Mouse (Mus musculus) kidney, adult 2 months (tissue): Measurements from ENCODE around the gene Arhgap45. TPM values are rescaled to one million over a fixed set of nuclear protein-coding genes. Genes with fewer than 3 reads are reported as not detected.
A peak's percentile ranks its signal among the peaks of the same experiment; 100 is the strongest.

ENCODE experiments used
- DNase-seq: peaks from one replicate; pipeline ENCODE4 v3.0.0; 2021
- H3K27ac ChIP-seq: fragments of 200-500 bp; 2 replicates; pipeline ENCODE4 v1.5.1; 2012; ENCODE audit warnings: low read depth, low read length, control low read depth, inconsistent platforms; ENCODE audit not compliant: insufficient read depth
- H3K27me3 ChIP-seq: fragments of 200-500 bp; replicated peaks from 2 replicates; pipeline ENCODE4 v1.6.1; 2012; ENCODE audit warnings: mild to moderate bottlenecking, moderate library complexity, low read length, inconsistent platforms; ENCODE audit not compliant: control insufficient read depth, insufficient read depth
- H3K36me3 ChIP-seq: fragments of 200-500 bp; 2 replicates; pipeline ENCODE4 v1.6.1; 2012; ENCODE audit warnings: mild to moderate bottlenecking, moderate library complexity, low read length, inconsistent platforms; ENCODE audit not compliant: control insufficient read depth, insufficient read depth
- H3K4me1 ChIP-seq: fragments of 200-500 bp; 2 replicates; pipeline ENCODE4 v1.6.1; 2011; ENCODE audit warnings: low read length; ENCODE audit not compliant: control insufficient read depth, insufficient read depth
- H3K4me3 ChIP-seq: fragments of 200-500 bp; 2 replicates; pipeline ENCODE4 v1.5.1; 2011; ENCODE audit warnings: mild to moderate bottlenecking, low read depth, low read length, control low read depth; ENCODE audit not compliant: insufficient read depth
- CTCF ChIP-seq: fragments of 200-500 bp; conservative IDR thresholded peaks from 2 replicates; pipeline ENCODE4 v1.5.1; 2011; ENCODE audit warnings: low read depth, mild to moderate bottlenecking, control low read depth, low read length, moderate library complexity, mixed read lengths; ENCODE audit not compliant: insufficient read depth, insufficient read length
- POLR2A ChIP-seq: fragments of 200-500 bp; IDR thresholded peaks from one replicate; pipeline ENCODE4 v1.6.1; 2011; ENCODE audit warnings: low read depth, low read length, control low read depth
- WGBS: fragments of 180-500 bp; shearing (Covaris S2); methylation state at CpG from one replicate; pipeline ENCODE4 v1.1.7; 2018; 5-methylcytosine and 5-hydroxymethylcytosine counted together
- polyA plus RNA-seq: library from polyadenylated mRNA; depleted of rRNA; stranded (reverse); fragments of >200 nt; gene quantifications from 2 replicates; pipeline ENCODE4 v1.2.3, GENCODE M21; 2012

The Arhgap45 gene
- polyA plus RNA-seq, 1 experiment = 25.5 TPM

DNA sequence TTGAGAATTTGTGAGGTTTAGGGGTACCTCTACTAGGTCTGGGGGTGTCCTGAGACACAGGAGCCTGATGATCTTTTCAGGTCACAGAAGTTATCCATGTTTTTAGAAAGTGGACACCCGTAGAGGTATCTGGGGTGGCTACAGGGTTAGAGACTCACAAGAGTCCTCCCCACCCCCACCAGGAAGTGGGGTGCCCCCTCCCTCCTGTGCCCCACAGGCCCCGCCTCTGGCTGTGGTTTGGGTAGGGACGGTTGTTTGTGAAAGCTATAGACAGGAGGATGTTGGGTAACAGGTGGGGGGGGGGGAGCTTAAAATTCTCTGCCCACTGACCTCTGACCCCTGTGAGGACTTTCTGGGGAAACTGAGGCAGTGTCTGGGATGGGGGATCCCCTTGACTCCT lies 908 bp downstream of the Arhgap45 start:
- Histone ChIP-seq H3K27me3 (no peaks in the 10 kb centered on the region), H3K4me3 (no peak overlapping the region), H3K36me3 (no peaks in the 10 kb centered on the region), H3K4me1 (no peaks in the 10 kb centered on the region), H3K27ac (no peak overlapping the region)
- 60% methylated on average over 3 of the region's 3 CpGs for WGBS
- no peak for TF ChIP-seq POLR2A
- peak; percentile 48 for DNase-seq

DNA sequence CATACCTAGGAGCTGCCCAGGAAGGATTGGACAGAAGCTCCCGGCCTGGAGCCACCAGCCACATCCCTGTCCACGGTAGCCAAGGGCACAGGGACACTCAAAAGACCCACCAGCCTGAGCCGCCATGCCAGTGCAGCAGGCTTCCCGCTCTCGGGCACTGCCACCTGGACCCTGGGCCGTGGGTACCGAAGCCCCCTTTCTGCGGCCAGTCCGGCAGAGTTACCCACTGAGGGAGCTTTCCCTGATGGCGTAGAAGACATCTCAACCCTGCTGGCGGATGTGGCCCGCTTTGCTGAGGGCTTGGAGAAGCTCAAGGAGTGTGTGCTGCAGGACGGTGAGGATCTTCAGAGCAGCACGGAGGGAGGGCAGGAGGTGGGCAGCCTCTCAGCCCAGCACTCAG lies 1.3 kb downstream of the Arhgap45 start:
- WGBS = 83% methylated on average over 14 of the region's 14 CpGs
- H3K4me1 ChIP-seq = no peaks in the 10 kb centered on the region

DNA sequence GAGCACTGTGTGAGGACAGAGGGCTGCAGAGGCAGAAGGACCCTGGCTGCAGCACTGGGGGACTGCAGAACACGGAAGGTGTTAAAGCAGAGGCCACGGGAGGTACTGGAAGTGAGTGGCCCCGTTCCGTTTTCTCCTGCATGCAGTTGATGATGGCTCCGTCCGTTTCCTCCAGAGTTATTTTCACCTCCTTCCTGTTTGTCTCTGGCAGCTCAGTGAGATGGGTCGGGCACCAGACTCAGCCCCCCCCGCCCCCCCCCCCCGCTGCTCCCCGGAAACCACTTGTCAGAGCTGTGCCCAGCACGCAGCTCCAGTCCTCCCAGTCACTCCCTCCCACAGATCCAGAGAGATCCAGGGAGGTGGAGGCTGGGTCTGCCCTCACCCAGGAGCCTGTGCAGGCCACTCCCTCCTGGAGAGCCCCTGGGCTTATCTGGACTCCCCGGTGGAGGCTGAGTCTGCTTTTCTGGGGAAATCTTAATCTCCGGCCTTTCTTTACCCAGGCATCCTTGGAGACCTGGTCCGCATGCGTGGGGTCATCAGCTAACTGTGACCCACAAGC lies 2.4 kb downstream of the Arhgap45 start:
- no peak overlapping the region for H3K4me3 ChIP-seq

More for the DNA sequence above, 1.3 kb downstream of the Arhgap45 start:
- no peak overlapping the region for H3K27ac ChIP-seq
- H3K4me3 ChIP-seq = no peak overlapping the region
- no peaks in the 10 kb centered on the region for H3K27me3 ChIP-seq
- H3K36me3 ChIP-seq = no peaks in the 10 kb centered on the region
- no peak for DNase-seq
- no peak for TF ChIP-seq POLR2A
- no peak for TF ChIP-seq CTCF

DNA sequence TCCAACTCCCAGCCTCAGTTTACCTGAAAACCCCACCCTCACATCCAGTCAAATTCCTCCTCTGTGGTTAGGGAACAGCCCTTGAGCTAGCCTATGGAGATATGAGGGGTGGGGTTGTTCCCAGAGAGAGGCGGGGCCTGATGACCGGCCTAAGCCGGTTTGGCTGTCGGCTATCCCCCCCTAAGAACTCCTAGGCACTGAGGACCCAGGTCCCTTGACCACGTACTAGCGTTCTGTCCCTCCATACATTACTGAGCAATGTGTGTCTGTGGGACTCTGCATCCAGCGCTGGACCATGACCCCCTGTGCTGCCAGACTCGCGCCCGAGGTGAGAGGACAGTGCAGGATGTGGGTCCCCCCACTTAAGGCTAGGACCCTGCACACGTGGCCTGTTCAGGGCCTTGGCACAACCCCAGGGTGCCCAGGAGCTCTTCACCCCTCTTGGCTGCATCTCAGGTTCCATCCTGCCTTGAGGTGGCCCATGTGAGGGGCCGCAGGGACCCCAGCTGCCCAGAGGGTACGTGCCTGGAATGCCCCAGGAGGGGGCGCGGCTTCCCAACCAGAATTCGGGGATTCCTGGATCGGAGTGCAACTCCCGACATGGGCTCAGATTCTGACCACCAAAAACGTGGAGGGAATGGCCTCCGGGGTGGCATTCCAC lies 3.1 kb downstream of the Arhgap45 start:
- Histone ChIP-seq H3K4me1 (no peaks in the 10 kb centered on the region), H3K36me3 (no peaks in the 10 kb centered on the region), H3K27me3 (no peaks in the 10 kb centered on the region), H3K27ac (0 out of 2 replicates have a peak overlapping the region, but pooled peaks have one; percentile 4), H3K4me3 (no peak overlapping the region)
- DNase-seq = peak; percentile 25
- 42% methylated on average over 20 of the region's 20 CpGs for WGBS
- TF ChIP-seq CTCF (no peak), POLR2A (no peak)

More for the DNA sequence above, 2.4 kb downstream of the Arhgap45 start:
- no peaks in the 10 kb centered on the region for H3K27me3 ChIP-seq
- H3K36me3 ChIP-seq = no peaks in the 10 kb centered on the region
- peak; percentile 65 for DNase-seq
- WGBS = 14% methylated on average over 14 of the region's 15 CpGs
- TF ChIP-seq CTCF = 0 out of 2 replicates have a peak, but pooled peaks have one; percentile 4
- TF ChIP-seq POLR2A = no peak
- no peaks in the 10 kb centered on the region for H3K4me1 ChIP-seq
- H3K27ac ChIP-seq = peak overlapping the region; percentile 58

DNA sequence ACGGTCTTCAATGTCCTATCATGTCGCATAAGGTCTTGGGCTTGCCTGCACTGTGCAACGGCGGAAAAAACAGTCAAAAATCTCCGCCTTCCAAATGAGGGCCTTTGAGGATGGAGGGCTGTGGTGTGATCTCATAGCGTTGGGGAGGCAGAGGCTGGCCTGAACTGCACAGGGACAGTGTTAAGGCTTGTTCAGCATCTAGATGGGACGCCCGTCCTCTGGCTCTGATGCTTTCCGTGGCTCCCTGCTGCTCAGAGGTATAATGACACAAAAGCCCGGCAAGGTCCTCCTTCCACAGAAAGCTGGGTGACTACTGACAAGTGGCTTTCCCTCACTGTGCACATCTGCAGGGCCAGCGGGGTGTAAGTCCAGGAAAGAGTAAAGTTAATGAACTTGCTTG lies 3.7 kb downstream of the Arhgap45 start:
- Histone ChIP-seq H3K27ac (no peak overlapping the region), H3K36me3 (no peaks in the 10 kb centered on the region), H3K27me3 (no peaks in the 10 kb centered on the region), H3K4me3 (no peak overlapping the region), H3K4me1 (no peaks in the 10 kb centered on the region)
- TF ChIP-seq POLR2A = no peak
- TF ChIP-seq CTCF = no peak
- DNase-seq = no peak
- 63% methylated on average over 11 of the region's 11 CpGs for WGBS

DNA sequence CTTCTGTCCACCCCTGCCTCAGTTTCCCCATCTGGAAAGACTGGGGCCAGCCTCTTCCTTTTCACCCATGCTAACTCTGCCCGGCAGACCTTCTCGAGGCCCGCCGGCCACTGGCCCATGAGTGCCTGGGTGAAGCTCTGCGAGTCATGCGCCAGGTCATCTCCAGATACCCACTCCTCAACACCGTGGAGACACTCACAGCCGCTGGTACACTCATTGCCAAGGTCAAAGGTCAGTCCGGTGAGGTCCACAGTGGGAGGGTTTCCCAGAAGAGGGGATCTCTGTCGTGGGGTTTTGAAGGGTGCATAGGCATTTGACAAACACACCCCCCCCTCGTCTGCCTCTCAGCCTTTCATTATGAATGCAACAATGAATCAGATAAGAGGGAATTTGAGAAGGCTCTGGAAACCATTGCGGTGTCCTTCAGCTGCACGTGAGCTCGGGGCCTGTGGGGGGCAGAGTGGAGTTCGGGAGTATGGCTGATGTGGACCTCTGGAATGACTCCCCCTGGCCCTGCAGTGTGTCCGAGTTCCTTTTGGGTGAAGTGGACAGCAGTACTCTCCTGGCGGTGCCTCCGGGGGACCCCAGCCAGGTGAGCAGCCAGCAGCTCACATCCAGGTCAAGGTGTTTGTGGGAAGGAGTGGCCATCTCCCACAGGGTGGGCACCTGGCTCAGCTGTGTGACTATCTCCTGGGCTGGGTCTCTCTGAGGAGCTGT lies 4.3 kb downstream of the Arhgap45 start:
- Histone ChIP-seq H3K36me3 (no peaks in the 10 kb centered on the region), H3K4me3 (no peak overlapping the region), H3K27me3 (no peaks in the 10 kb centered on the region), H3K4me1 (no peaks in the 10 kb centered on the region), H3K27ac (no peak overlapping the region)
- WGBS = 81% methylated on average over 18 of the region's 18 CpGs
- DNase-seq = no peak
- TF ChIP-seq POLR2A (no peak), CTCF (0 out of 2 replicates have a peak, but pooled peaks have one; percentile 9)

DNA sequence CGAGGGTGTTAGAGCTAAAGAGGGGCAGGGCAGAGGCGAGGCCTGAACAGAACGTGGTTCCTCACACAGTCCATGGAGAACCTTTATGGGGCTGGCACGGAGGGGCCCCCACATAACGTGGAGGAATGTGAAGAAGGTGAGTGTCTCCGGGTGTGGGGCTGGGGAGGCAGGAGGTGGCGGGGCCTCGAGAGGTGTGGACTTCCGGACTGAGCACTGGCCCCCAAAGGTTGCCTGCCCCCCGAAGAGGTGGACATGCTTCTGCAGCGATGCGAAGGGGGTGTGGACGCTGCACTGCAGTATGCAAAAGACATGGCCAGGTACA lies 4.8 kb downstream of the Arhgap45 start:
- H3K27me3 ChIP-seq = no peaks in the 10 kb centered on the region
- WGBS = 91% methylated on average over 13 of the region's 13 CpGs
- no peak overlapping the region for H3K4me3 ChIP-seq
- H3K36me3 ChIP-seq = no peaks in the 10 kb centered on the region
- no peak overlapping the region for H3K27ac ChIP-seq
- no peak for TF ChIP-seq CTCF
- no peak for TF ChIP-seq POLR2A
- no peak for DNase-seq
- H3K4me1 ChIP-seq = no peaks in the 10 kb centered on the region
